Mouse (Mus musculus): ENCODE measurements around the gene Manf. TPM values are rescaled to one million over a fixed set of nuclear protein-coding genes. Genes with fewer than 3 reads are reported as not detected.

The Manf gene
- polyA plus RNA-seq, 3 experiments from 2014 or later, result 139 to 251 (median 140) TPM

DNA sequence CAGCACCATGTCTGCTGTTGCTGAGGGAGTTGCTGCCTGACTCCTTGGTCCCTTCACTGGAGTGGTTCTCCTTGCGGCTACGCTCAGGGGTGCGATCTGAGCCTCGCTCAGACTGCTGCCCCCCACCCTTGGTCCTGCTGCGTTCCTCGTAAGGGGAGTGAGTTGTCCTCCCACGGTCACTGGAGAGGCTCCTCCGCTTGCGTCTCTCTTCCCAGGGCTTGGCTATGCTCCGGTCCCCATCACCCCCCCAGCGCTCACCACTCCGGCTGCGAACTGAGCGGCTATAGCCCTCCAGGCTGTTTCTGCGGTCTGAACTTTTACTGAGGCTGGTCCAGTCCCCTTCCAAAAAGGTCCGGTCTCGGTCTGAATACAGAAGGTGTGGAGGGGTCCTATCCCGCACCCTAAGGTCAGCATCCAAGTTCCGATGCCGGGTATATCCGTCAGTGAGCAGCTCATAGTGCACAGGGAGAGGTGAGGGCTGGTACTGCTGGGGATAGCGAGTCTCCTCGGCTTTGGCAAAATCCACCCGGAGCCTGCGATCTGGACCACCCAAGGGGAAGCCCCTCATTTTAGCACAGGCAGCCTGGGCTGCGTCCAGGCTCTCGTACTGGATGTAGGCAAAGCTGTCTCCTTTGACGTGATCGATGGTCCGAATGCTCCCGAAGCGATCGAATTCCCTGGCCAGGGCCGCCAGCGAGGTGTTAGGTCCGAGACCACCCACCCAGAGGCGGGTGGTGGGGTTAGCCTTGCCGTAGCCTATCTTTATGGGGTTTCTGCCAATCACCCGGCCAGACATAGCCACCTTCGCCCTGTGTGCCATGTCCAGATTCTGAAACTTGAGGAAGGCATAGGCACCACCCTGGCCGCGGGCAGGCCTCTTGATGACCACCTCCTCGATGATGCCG is 6.5 kb downstream of the Manf start:
- ATAC-seq, result no peak

DNA sequence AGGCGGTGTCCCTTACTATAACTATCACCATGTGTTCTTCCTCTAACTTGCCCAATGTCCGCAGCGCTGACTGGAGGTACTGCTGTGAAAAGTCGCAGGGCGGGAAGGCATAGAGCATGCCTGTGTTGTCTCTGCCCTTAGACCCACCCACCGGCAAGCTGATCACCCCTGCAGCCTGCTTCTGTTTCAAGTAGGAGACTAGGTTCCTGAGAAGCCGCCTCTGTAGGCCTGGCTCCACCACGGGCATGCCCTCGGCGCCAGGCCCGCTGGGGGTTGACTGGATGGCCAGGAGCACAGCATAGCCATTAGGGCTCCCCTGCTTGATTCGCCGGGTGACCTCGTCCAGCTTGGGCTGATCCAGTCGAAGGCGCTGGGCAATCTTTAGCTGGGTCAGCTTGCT is 7.5 kb downstream of the Manf start:
- no peak for ATAC-seq

DNA sequence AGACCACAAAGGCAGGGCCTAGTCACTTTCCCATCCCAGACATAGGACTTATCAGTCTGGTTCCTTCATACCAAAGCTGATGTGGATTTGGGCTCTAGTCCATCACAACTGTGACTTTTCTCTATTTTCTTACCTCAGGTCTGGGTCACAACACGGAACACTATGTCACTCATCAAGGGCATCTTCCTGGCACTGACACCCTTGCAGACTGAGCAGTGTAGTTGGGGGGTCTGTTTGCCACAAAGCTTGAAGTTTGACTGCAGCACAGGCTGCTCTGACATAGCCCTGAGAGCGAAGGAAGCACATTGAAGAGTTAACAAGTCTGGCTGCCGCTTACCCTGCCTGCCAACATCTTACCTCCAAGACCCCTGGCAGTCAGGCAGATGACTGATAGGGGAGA is 8.7 kb downstream of the Manf start:
- ATAC-seq, result no peak

DNA sequence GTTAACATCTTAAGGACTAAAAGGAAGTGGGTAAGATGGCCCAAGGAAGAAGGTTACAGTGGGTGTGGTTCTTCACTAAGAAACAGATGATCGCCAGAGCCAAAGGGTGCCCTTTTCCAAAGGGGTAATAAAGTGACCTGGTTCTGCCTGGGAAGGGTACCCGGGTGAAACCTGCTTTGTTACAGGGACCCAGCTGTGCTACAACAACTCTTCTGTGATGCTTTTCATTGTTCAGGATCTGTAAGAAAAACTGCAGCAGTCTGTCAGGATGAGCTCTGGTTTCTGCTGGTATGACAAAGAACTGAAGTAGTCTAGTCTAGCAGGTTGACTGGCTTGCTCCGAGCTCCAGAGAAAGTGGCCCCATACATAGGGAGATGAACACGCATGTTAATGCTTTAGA is 9.6 kb downstream of the Manf start:
- no peak for ATAC-seq

DNA sequence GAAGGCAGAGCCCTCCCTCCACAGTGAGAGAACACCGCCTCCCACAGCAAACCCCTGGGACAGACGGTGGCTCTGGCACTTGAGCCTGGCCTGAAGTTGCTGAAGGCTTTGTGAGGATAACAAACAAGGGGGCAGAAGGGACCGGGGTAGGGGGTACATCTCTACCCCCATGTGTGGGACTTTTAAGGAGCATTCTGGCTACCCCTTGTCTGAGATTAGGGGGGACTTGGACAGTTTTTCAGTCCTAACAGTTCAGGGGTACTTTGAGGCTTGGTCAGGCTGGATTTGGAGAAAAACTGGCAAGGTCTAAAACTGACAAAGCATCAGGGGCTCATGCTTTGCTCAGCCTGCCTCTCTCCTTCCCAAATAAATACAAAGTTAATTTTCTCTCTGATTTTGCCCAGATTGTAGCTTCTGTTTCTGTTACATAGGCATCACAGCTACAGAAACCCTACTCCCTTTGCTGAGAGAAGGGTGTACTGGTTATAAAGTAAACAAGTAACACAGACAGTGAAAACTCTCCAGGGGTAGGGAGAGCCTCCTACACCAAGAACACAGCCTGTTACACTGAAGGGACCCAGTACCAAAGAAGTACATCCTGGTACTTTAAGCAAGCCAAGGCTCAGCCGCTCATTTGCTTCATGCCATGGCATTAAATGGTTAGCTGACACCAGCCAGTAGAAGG is 10.6 kb downstream of the Manf start:
- no peak for ATAC-seq

DNA sequence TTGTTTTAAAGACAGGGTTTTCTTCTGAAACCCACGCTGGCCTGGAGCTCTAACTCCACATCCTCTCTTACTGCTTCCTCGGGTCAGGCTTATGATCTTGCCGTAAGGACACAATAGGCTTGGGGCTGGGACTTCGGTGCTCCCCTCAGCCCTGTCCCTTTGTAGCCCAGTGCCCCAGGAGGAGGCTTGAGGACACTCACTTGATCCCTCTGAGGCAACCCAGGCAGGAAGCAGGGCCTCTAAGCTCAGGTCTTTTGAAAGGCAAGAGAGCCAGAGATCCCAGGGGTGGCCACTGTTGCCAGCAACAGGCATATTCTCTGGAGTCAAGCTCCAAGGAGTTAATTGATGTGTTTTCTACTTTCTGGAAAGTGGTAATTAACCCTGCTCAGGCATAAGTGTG is 12.3 kb downstream of the Manf start:
- ATAC-seq, result no peak

DNA sequence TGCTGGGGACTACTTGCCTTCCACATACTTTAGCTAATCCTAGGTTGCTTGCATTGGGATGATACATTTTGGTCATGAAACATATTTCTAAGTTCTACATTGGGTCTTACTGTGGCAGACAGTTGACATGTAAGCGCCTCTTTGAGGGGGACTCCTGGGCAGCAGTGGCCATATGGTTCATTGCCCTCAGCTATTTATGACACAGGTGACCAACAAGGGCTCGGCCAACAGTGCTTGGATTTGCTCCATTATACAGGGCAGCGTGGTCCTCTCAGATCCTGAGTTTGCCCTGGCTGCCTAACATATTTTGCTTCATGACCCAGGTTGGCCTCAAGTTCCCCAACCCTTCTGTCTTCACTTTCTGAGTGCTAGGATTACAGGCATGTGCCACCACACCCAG is 15.1 kb downstream of the Manf start:
- ATAC-seq, result no peak

DNA sequence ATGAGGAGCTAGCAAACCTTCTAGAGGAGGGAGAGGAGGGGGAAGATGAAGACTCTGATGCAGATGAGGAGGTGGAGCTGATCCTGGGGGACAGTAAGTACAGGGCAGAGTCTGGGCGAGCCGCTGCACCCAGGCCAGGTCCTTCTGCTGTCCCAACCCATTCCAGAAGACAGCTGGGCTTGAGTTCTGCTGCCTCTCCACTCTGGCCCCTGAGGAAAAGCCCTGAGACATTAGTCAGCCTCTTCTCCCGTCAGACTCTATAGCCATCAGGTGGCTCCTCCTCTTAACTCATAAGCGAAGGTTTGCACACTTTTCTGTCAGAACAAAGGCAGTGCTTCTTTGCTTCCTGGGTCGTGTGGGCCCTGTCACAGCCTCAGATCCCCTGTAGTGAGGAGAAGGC is 17.6 kb downstream of the Manf start:
- ATAC-seq, result no peak

DNA sequence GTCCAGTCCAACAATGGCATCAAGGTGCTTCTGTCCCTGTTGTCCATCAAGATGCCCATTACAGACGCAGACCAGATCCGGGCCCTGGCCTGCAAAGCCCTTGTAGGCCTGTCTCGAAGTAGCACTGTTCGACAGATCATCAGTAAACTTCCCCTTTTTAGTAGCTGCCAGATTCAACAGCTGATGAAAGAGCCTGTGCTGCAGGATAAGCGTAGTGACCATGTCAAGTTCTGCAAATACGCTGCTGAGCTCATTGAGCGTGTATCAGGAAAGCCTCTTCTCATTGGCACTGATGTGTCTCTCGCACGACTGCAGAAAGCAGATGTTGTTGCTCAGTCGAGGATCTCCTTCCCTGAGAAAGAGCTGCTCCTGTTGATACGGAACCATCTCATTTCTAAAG is 33.7 kb downstream of the Manf start:
- no peak for ATAC-seq

DNA sequence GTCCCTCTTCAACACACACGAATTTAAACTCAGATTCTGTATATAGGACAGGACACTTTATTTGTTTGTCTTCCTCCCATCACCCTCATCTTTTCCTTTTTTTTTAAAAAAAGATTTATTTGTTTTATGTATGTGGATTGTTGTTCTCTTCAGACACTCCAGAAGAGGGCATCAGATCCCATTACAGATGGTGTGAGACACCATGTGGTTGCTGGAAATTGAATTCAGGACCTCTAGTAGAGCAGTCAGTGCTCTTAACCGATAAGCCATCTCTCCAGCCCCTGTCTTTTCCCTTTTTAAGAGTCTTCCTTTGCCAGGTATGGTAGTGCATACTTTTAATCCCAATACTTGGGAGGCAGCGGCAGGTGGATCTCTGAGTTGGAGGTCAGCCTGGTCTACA is 35.1 kb downstream of the Manf start:
- no peak for ATAC-seq

DNA sequence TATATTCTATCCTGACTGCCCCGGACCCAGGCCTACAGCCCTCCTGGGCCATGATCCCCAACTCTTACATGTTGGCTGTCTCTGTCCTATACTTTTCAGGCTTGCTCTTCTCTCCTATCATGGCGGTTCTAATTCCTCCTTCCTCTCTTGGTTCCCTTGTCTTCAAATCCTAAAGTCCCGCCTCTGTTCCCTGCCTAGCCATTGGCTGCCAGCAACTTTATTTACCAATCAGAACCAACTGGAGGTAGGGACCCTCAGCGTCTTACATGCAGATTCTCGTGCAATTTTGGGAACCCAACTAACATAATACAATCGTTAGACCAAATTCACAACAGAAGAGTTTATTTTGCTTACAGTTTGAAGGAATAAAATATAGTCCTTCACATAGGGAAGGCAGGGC is 49.0 kb downstream of the Manf start:
- ATAC-seq, result no peak

DNA sequence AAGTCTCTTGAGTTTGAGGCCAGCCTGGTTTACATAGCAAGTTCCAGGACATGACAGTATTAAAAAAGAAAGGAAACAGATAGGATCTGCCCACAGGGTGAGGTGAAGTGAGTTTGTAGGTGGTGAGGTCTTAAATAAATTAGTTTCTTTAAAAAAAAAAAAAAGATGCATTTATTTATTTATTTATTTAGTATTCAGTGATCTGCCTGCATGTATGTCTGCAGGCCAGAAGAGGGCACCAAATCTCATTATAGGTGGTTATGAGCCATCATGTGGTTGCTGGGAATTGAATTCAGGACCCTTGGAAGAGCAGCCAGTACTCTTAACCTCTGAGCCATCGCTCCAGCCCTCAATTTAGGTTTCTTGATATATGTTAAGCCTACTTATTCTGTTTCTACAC is 51.2 kb downstream of the Manf start:
- ATAC-seq, result no peak

DNA sequence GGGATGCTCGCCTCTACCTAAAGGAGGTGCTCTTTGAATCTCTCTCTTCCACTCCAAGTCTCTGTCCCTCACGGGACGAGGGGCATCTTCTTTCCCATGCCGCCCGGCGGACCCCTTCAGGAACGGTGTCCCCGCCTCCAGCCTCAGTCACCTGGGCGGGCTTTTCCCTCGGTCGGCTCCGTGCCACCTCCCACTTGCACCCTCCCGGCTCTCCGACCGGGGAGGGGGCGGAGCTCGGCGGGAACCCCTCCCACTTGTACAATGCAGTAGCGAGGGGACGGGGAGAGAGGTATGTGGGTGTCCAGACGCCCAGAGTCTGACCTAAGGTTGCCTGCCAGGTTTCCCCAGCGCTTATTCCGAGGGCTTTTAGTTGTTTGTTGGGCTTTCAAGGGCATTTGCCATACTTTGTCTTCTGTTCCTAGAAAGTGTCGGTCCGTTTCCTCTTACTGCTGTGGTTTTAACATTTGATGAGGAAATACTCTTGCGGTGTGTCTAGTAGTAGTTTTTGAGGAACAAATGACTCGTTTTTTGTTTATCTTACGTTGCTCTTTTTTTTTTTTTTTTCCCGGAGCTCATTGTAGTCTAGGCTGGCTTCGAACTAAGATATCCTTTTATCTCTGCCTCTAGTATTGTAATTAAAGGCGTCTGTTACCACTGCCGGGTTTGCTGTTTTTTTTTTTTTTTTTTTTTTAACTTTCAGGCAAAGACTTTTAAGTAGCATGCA is 69.2 kb downstream of the Manf start:
- peak; percentile 66 for ATAC-seq

DNA sequence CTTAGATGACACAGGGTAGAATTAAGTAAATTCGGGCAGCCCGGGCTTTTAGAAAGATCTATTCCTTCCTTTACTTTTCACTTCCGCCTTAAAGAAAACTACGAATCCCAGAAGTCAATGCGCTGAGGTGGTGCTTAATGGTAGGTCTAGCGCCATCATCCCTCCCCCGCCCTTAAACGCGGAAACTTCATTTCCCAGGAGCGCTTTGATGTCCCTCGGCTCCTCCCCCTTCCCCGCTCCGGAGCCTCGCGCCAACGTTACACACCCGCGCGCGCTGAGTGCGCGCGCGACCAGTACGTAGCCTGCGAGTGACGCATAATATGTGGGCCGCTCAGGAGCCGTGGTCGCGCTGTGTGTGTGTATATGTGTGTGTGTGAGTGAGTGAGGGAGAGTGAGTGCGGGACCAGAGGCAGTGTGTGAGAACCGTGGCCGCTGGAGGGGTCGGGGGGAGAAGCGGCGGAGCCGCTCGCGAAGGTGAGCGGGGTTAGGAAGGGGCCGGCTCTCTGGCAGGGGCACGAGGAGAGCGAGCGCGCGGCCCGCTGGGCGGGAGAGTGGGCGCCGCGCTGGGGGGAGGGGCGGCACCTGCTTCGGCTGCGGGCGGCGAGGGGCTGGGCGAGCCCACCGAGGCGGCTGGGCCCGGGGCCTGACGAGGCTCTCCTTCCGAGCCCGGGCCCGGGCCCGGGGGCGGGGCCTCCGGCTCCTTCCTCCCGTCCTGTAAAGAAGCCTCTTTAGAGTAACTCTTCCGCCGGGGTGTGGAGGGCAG is 70.0 kb downstream of the Manf start, which contains the start of gene Dcaf1:
Gene Dcaf1, plus strand, starts transcription at position 257 of the 763 bp plus-strand sequence.
- peak; percentile 88 for ATAC-seq

DNA sequence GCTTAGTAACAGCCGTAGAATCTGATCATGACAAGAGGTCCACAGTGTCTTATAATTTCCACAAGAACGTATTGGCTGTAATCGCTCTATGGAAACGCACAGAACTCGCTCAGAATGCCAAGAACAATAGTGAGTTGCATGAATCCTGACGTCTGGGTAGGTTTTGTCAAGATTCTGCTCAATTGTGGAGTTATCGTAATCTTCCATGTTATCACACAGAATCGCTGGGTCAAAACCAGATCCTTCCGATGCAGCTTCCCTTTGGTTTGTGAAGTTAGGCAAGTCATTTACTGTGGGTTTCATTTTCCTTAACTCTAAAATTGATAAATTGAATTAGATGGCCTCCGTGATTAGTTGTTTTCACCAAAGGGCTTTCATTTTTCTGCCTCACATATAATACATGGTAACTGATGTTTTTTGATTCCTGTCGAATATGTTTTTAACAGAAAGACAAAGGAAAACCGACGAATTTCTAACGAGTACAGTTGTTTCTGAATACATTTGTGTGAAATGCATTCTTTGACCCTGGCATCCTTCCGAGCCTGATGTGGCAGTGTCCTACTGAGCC is 70.6 kb downstream of the Manf start:
- no peak for ATAC-seq

DNA sequence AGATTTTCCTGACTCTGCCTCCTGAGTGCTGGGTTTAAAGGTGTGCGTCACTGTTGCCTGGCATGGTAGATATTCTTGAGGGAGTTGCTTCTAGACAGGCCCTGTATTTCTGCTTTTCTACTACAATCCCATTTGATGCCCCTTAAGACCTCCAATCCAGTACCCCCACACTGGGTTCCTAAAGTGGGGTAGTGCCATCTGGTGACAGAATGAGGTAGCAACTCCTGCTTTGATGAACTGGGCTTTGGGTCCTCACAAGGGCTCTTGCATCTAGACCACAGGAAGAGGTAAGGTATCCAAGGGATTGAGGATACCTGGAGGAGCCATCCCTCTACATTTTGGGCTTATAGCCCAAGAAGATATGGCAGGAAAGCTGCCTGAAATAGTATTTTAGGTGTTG is 72.6 kb downstream of the Manf start:
- ATAC-seq, result no peak

DNA sequence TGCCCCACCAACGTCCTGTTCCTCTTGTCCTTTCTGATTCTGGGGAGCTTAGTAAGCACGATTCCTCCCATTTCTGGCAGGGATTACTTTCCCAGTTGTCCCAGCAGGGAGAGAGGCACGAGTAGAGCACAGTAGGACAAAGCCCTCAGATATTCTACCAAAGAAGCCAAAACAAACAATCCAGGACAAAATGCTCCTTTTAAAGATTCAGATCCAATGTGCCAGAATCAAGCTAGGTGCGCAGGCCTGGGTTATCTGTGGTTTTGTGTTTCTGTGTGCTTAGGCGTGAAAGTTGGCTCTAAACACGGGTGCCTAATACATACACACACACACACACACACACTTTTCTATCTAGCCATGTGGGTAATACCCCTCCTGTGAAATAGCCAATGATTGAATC is 73.6 kb downstream of the Manf start:
- ATAC-seq, result no peak

DNA sequence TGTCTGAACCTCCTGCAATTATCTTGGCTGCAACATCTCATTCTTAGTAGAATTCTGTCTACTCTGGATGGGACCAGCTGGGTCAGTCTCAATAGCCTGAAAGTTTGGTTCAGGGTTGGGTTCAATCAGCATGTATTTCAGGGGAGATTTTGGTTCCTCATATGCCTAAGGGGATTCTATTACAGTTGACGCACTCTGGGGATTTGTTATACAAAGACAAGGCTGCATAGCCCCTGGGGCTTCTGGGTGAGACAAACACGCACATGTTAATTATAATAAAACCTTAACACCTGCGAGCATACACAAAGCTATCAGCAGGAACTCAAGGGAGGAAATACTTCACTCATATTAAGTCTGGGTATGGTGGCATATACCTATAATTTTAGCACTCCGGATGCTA is 85.3 kb downstream of the Manf start:
- ATAC-seq, result no peak

DNA sequence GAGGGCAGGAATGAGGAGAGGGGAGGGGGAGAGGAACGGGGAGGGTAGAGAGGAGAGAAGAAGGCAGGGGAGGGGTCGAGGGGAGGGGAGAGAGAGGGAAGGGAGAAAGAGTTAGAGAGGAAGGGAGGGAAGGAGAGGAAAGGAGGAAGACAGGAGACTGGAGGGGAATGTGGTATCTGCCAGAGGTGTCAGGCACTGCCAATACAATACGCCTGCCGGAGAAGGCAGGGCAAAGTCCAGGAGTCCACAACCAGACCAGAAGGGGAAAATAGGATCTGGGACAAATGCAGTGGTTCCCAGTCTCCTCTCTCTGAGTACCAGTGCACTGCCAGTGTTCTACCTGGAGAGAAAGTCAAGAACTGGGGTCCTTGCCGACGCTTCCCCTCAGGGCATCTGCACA is 100.9 kb downstream of the Manf start:
- no peak for ATAC-seq

DNA sequence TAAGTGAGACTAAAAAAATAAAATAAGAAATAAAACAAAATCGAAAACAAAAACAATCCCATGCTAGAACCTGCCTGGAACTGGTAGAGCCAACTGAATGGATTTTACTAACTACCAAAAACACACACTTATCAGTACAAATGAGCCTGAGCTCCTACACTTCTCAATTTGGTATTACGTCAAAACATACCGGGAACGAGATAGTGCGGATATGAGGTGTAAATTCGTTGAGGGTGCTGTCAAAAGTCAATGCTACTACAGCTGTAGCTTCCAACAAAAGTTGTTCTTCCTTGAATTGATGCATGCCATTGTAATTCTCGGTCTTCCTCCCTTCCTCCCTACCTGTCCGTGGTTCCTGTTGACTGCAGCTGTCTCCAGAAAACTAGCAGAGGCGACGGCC is 102.4 kb downstream of the Manf start:
- ATAC-seq, result no peak

DNA sequence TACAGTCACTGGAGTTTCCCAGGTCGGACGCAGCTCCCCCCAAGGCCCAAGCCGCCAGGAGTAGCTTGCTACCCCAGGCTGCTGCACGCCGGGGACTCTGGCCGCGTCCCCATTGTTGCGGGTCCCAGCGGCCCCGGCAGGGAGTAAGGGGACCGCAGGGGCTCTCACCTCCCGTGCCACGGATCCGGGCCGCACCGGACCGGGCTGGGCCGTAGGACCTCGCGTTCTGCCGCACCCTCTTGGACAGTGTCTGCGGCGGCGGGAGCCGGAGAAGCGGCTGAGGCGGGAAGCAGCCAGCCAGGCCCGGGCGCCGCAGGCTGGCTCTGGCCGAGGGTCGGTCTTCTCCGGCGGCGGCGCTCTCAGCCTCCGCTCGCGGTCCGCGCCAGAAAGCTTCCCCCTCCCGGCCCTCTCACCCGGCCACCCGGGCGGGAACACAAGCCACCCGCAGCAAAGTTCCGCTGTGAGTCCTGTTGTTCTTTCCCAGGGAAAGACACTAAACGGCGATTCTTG is 102.9 kb downstream of the Manf start, which contains the start of gene Rad54l2:
Gene Rad54l2, minus strand, starts transcription at position 383 of the 510 bp plus-strand sequence.
- peak; percentile 79 for ATAC-seq
